Mouse (Mus musculus): ENCODE data around the gene Cox19. TPM values are rescaled to one million over a fixed set of nuclear protein-coding genes. Genes with fewer than 3 reads are reported as not detected.
"Not testable (repeated sequence)": the region's sequence is repeated elsewhere in the genome, so short reads cannot be mapped to it uniquely, and the experiment has no call there.

The Cox19 gene
- polyA plus RNA-seq, 1 experiment from 2014 or later: 90.6 TPM

GRCm38 (mm10) chr5:139390324-139391119, 39.3 kb upstream of the Cox19 start:
- H3K4me2 ChIP-seq; ATAC-seq (ENCODE audit: insufficient number of reproducible peaks, low FRiP score, low TSS enrichment, low read depth); H3K27ac ChIP-seq: not testable (repeated sequence)

GRCm38 (mm10) chr5:139389676-139390061, 38.5 kb upstream of the Cox19 start:
- Histone ChIP-seq H3K4me3 (no peak overlapping the region), H3K4me2 (no peak overlapping the region; the same call in 1 of the 2 replicates), H3K27ac (peak overlapping the region; percentile 82), H3K27me3 (no peaks in the 10 kb centered on the region), H3K9me3 (no peaks in the 10 kb centered on the region), H3K4me1 (peaks cover 37% of the 10 kb centered on the region), H3K9ac (no peak overlapping the region), H3K36me3 (peaks cover 9% of the 10 kb centered on the region; the same call in 1 of the 2 replicates)
- no peak; the same call in 1 of the 2 replicates for ATAC-seq (ENCODE audit: insufficient number of reproducible peaks, low FRiP score, low TSS enrichment, low read depth)
- WGBS: 16% methylated on average over 6 of the region's 6 CpGs

More at GRCm38 (mm10) chr5:139390324-139391119, 39.3 kb upstream of the Cox19 start:
- 75% methylated on average over 5 of the region's 5 CpGs for WGBS
- not testable (repeated sequence) for H3K36me3 ChIP-seq, H3K27me3 ChIP-seq, H3K4me3 ChIP-seq, H3K9me3 ChIP-seq, H3K9ac ChIP-seq
- peaks cover 39% of the 10 kb centered on the region for H3K4me1 ChIP-seq

- no peak overlapping the region for H3K4me3 ChIP-seq
- ATAC-seq (ENCODE audit: insufficient number of reproducible peaks, low FRiP score, low TSS enrichment, low read depth): no peak
- peak overlapping the region; percentile 82 for H3K27ac ChIP-seq
- no peaks in the 10 kb centered on the region for H3K27me3 ChIP-seq
- no peaks in the 10 kb centered on the region for H3K9me3 ChIP-seq
- H3K9ac ChIP-seq: no peak overlapping the region
- WGBS: 40% methylated on average over 17 of the region's 17 CpGs
- H3K4me2 ChIP-seq: no peak overlapping the region
- peaks cover 9% of the 10 kb centered on the region; the same call in 1 of the 2 replicates for H3K36me3 ChIP-seq
- peaks cover 41% of the 10 kb centered on the region for H3K4me1 ChIP-seq
Observed at GRCm38 (mm10) chr5:139388694-139389675, 37.8 kb upstream of the Cox19 start.

GRCm38 (mm10) chr5:139388195-139388570, 37.0 kb upstream of the Cox19 start:
- Histone ChIP-seq H3K4me1 (peaks cover 41% of the 10 kb centered on the region), H3K9me3 (no peaks in the 10 kb centered on the region), H3K36me3 (peaks cover 5% of the 10 kb centered on the region; the same call in 1 of the 2 replicates), H3K4me3 (no peak overlapping the region), H3K27me3 (no peaks in the 10 kb centered on the region), H3K4me2 (no peak overlapping the region), H3K27ac (peak overlapping the region; percentile 82), H3K9ac (no peak overlapping the region)
- WGBS: 52% methylated on average over 4 of the region's 4 CpGs
- no peak for ATAC-seq (ENCODE audit: insufficient number of reproducible peaks, low FRiP score, low TSS enrichment, low read depth)

- Histone ChIP-seq H3K9ac (no peak overlapping the region), H3K9me3 (no peaks in the 10 kb centered on the region), H3K4me2 (no peak overlapping the region), H3K4me1 (peaks cover 43% of the 10 kb centered on the region), H3K27ac (peak overlapping the region; percentile 82), H3K36me3 (no peaks in the 10 kb centered on the region), H3K4me3 (no peak overlapping the region), H3K27me3 (no peaks in the 10 kb centered on the region)
- ATAC-seq (ENCODE audit: insufficient number of reproducible peaks, low FRiP score, low TSS enrichment, low read depth): 0 out of 2 replicates have a peak, but pooled peaks have one; percentile 31
- WGBS: 56% methylated on average over 10 of the region's 10 CpGs
Observed at GRCm38 (mm10) chr5:139387329-139388194, 36.3 kb upstream of the Cox19 start.

- Histone ChIP-seq H3K27me3 (no peaks in the 10 kb centered on the region), H3K9ac (no peak overlapping the region), H3K4me3 (no peak overlapping the region), H3K4me1 (peaks cover 52% of the 10 kb centered on the region), H3K27ac (no peak overlapping the region), H3K36me3 (no peaks in the 10 kb centered on the region), H3K4me2 (no peak overlapping the region), H3K9me3 (no peaks in the 10 kb centered on the region)
- no peak for ATAC-seq (ENCODE audit: insufficient number of reproducible peaks, low FRiP score, low TSS enrichment, low read depth)
- 85% methylated on average over 5 of the region's 5 CpGs for WGBS
Observed at GRCm38 (mm10) chr5:139386047-139386446, 34.8 kb upstream of the Cox19 start.

GRCm38 (mm10) chr5:139384531-139384930, 33.3 kb upstream of the Cox19 start:
- Histone ChIP-seq H3K9me3 (no peaks in the 10 kb centered on the region), H3K27ac (no peak overlapping the region), H3K4me1 (peaks cover 55% of the 10 kb centered on the region), H3K36me3 (no peaks in the 10 kb centered on the region), H3K4me2 (no peak overlapping the region), H3K4me3 (no peak overlapping the region), H3K27me3 (no peaks in the 10 kb centered on the region), H3K9ac (no peak overlapping the region)
- no peak for ATAC-seq (ENCODE audit: insufficient number of reproducible peaks, low FRiP score, low TSS enrichment, low read depth)
- 57% methylated on average over 10 of the region's 10 CpGs for WGBS

- Histone ChIP-seq H3K27me3 (no peaks in the 10 kb centered on the region), H3K4me1 (peaks cover 55% of the 10 kb centered on the region), H3K27ac (no peak overlapping the region), H3K4me3 (no peak overlapping the region), H3K9ac (no peak overlapping the region), H3K9me3 (no peaks in the 10 kb centered on the region), H3K4me2 (no peak overlapping the region), H3K36me3 (no peaks in the 10 kb centered on the region)
- 82% methylated on average over 9 of the region's 9 CpGs for WGBS
- ATAC-seq (ENCODE audit: insufficient number of reproducible peaks, low FRiP score, low TSS enrichment, low read depth): no peak
Observed at GRCm38 (mm10) chr5:139383234-139383633, 32.0 kb upstream of the Cox19 start.

GRCm38 (mm10) chr5:139382760-139383159, 31.5 kb upstream of the Cox19 start:
- H3K36me3 ChIP-seq: no peaks in the 10 kb centered on the region
- no peak overlapping the region for H3K4me3 ChIP-seq
- 79% methylated on average over 8 of the region's 8 CpGs for WGBS
- ATAC-seq (ENCODE audit: insufficient number of reproducible peaks, low FRiP score, low TSS enrichment, low read depth): no peak
- no peaks in the 10 kb centered on the region for H3K9me3 ChIP-seq
- H3K27me3 ChIP-seq: no peaks in the 10 kb centered on the region
- peak overlapping the region; percentile 6; the same call in 1 of the 2 replicates for H3K27ac ChIP-seq
- no peak overlapping the region for H3K9ac ChIP-seq
- H3K4me2 ChIP-seq: no peak overlapping the region; the same call in 1 of the 2 replicates
- H3K4me1 ChIP-seq: peaks cover 55% of the 10 kb centered on the region

- H3K4me1 ChIP-seq: peaks cover 60% of the 10 kb centered on the region
- no peak overlapping the region for H3K4me2 ChIP-seq
- no peak overlapping the region; the same call in 1 of the 2 replicates for H3K4me3 ChIP-seq
- ATAC-seq (ENCODE audit: insufficient number of reproducible peaks, low FRiP score, low TSS enrichment, low read depth): no peak
- no peak overlapping the region for H3K9ac ChIP-seq
- no peaks in the 10 kb centered on the region for H3K36me3 ChIP-seq
- no peaks in the 10 kb centered on the region for H3K9me3 ChIP-seq
- WGBS: 77% methylated on average over 18 of the region's 18 CpGs
- H3K27ac ChIP-seq: peak overlapping the region; percentile 27; the same call in 1 of the 2 replicates
- H3K27me3 ChIP-seq: no peaks in the 10 kb centered on the region
Observed at GRCm38 (mm10) chr5:139381586-139382513, 30.6 kb upstream of the Cox19 start.
